Comparison of ENCODE assay signal across 17 mouse cellular contexts in genomic region chr6:126102571-126102970, GRCm38 (mm10).
"Had no signal": no experiment of that assay in that cellular context is flagged by ENCODE, and none has a peak within 500 bp of the region (broad histone marks: within the 10 kb centered on the region; RNA-seq: fewer than 3 reads in every experiment).

No protein-coding gene starts in this region.

- H3K4me1 ChIP-seq: midbrain, embryonic 12.5 days; neural tube, embryonic 13.5 days; neural tube, embryonic 15.5 days had no signal

- H3K4me3 ChIP-seq: midbrain, embryonic 10.5 days; midbrain, embryonic 12.5 days; myocyte; neural tube, embryonic 13.5 days; neural tube, embryonic 15.5 days had no signal

- H3K36me3 ChIP-seq: midbrain, embryonic 12.5 days; neural tube, embryonic 13.5 days; neural tube, embryonic 15.5 days had no signal

- H3K27me3 ChIP-seq: midbrain, embryonic 12.5 days; neural tube, embryonic 13.5 days; neural tube, embryonic 15.5 days had no signal

- H3K27ac ChIP-seq: midbrain, embryonic 10.5 days; midbrain, embryonic 12.5 days; neural tube, embryonic 13.5 days; neural tube, embryonic 15.5 days had no signal

- DNase-seq: lung, adult 18-20 months; lung, embryonic 14.5 days; lung, postnatal 10 days; lung, postnatal 4 days; midbrain, embryonic 14.5 days; right cerebral cortex, adult 18-20 months; right cerebral cortex, postnatal 25 days; right cerebral cortex, postnatal 4 days; spleen, adult 18-20 months; thymus, adult 18-20 months; thymus, postnatal 14 days; thymus, postnatal 36 days had no signal

- H3K9ac ChIP-seq: lung, embryonic 14.5 days; midbrain, embryonic 12.5 days; neural tube, embryonic 13.5 days; neural tube, embryonic 15.5 days had no signal
